Mouse (Mus musculus) stomach, embryonic 16.5 days (tissue): ENCODE data around the gene Ikbke. TPM values are rescaled to one million over a fixed set of nuclear protein-coding genes. Genes with fewer than 3 reads are reported as not detected.

ENCODE experiments used
- ATAC-seq: fragments of 200-750 bp; cut with Nextera tagmentation; 2 replicates; pipeline ENCODE4 v1.8.0; 2017; ENCODE audit warnings: moderate number of reproducible peaks, moderate TSS enrichment; ENCODE audit not compliant: insufficient read depth, low FRiP score
- H3K27ac ChIP-seq: fragments of 300-500 bp; sonication (generic); 2 replicates; pipeline ENCODE4 v1.5.1; 2014; ENCODE audit warnings: low read length
- H3K27me3 ChIP-seq: fragments of 300-500 bp; sonication (generic); 2 replicates; pipeline ENCODE4 v1.6.1; 2014; ENCODE audit warnings: low read length, control low read depth, mixed read lengths; ENCODE audit not compliant: control insufficient read depth, insufficient read depth
- H3K36me3 ChIP-seq: fragments of 300-500 bp; sonication (generic); 2 replicates; pipeline ENCODE4 v1.6.1; 2014; ENCODE audit warnings: low read length; ENCODE audit not compliant: control insufficient read depth, insufficient read depth
- H3K4me1 ChIP-seq: fragments of 300-500 bp; sonication (generic); 2 replicates; pipeline ENCODE4 v1.6.1; 2014; ENCODE audit warnings: low read length, control low read depth, mixed read lengths; ENCODE audit not compliant: control insufficient read depth, insufficient read depth
- H3K4me2 ChIP-seq: fragments of 300-500 bp; sonication (generic); 2 replicates; pipeline ENCODE4 v1.6.1; 2014; ENCODE audit warnings: low read depth, low read length, mixed read lengths
- H3K4me3 ChIP-seq: fragments of 300-500 bp; sonication (generic); replicated peaks from 2 replicates; pipeline ENCODE4 v1.5.1; 2014; ENCODE audit warnings: mild to moderate bottlenecking, low read length
- H3K9ac ChIP-seq: fragments of 300-500 bp; sonication (generic); 2 replicates; pipeline ENCODE4 v1.6.1; 2014; ENCODE audit warnings: low read length
- H3K9me3 ChIP-seq: fragments of 300-500 bp; sonication (generic); replicated peaks from 2 replicates; pipeline ENCODE4 v1.6.1; 2016; ENCODE audit warnings: low read length, control low read depth; ENCODE audit not compliant: control insufficient read depth
- WGBS: fragments of 180-500 bp; shearing (Covaris S2); extraction: QIAGEN DNeasy Blood & Tissue Kit; methylation state at CpG from one replicate; pipeline ENCODE4 v1.1.7; 2014; 5-methylcytosine and 5-hydroxymethylcytosine counted together
- polyA plus RNA-seq: library from polyadenylated mRNA; unstranded; fragments of >200 nt; fragmentation: Nextera tagmentation; extraction: Ambion mirVana; gene quantifications from 2 replicates; pipeline ENCODE4 v1.2.1, GENCODE M21; 2015

The Ikbke gene
- polyA plus RNA-seq, 1 experiment from 2014 or later: 8.1 TPM

GRCm38 (mm10) chr1:131288938-131289337 is 9.5 kb upstream of the Ikbke start:
- H3K4me3 ChIP-seq: no peak overlapping the region
- H3K27me3 ChIP-seq: no peaks in the 10 kb centered on the region
- no peaks in the 10 kb centered on the region for H3K9me3 ChIP-seq
- H3K36me3 ChIP-seq: 0 out of 2 replicates have a peak, but pooled peaks cover 5% of the 10 kb centered on the region
- H3K4me2 ChIP-seq: no peak overlapping the region
- no peak for ATAC-seq
- no peak overlapping the region for H3K9ac ChIP-seq
- 83% methylated on average over 6 of the region's 6 CpGs for WGBS
- no peaks in the 10 kb centered on the region for H3K4me1 ChIP-seq
- no peak overlapping the region for H3K27ac ChIP-seq

GRCm38 (mm10) chr1:131287267-131287666 is 7.9 kb upstream of the Ikbke start:
- Histone ChIP-seq H3K4me2 (no peak overlapping the region), H3K4me3 (no peak overlapping the region), H3K36me3 (0 out of 2 replicates have a peak, but pooled peaks cover 5% of the 10 kb centered on the region), H3K27ac (no peak overlapping the region), H3K27me3 (no peaks in the 10 kb centered on the region), H3K4me1 (no peaks in the 10 kb centered on the region), H3K9me3 (no peaks in the 10 kb centered on the region), H3K9ac (no peak overlapping the region)
- ATAC-seq: no peak
- WGBS: 57% methylated on average over 2 of the region's 2 CpGs

- no peak for ATAC-seq
- Histone ChIP-seq H3K4me2 (no peak overlapping the region), H3K27ac (no peak overlapping the region), H3K9me3 (no peaks in the 10 kb centered on the region), H3K4me3 (no peak overlapping the region), H3K4me1 (0 out of 2 replicates have a peak, but pooled peaks cover under 1% of the 10 kb centered on the region), H3K27me3 (no peaks in the 10 kb centered on the region), H3K36me3 (0 out of 2 replicates have a peak, but pooled peaks cover 2% of the 10 kb centered on the region), H3K9ac (no peak overlapping the region)
- WGBS: 73% methylated on average over 5 of the region's 5 CpGs
These were observed 7.4 kb upstream of the Ikbke start for GRCm38 (mm10) chr1:131286803-131287202.

GRCm38 (mm10) chr1:131284616-131285015 is 5.2 kb upstream of the Ikbke start:
- Histone ChIP-seq H3K9me3 (no peaks in the 10 kb centered on the region), H3K36me3 (no peaks in the 10 kb centered on the region), H3K9ac (no peak overlapping the region), H3K4me1 (0 out of 2 replicates have a peak, but pooled peaks cover 7% of the 10 kb centered on the region), H3K4me3 (no peak overlapping the region), H3K4me2 (no peak overlapping the region), H3K27me3 (no peaks in the 10 kb centered on the region), H3K27ac (no peak overlapping the region)
- WGBS: 69% methylated on average over 4 of the region's 4 CpGs
- no peak for ATAC-seq

- Histone ChIP-seq H3K4me1 (peaks cover 8% of the 10 kb centered on the region; the same call in 1 of the 2 replicates), H3K9ac (no peak overlapping the region), H3K27ac (no peak overlapping the region), H3K4me3 (no peak overlapping the region), H3K36me3 (no peaks in the 10 kb centered on the region), H3K9me3 (no peaks in the 10 kb centered on the region), H3K27me3 (no peaks in the 10 kb centered on the region), H3K4me2 (no peak overlapping the region)
- ATAC-seq: no peak
- 81% methylated on average over 1 of the region's 1 CpGs for WGBS
These were observed 4.8 kb upstream of the Ikbke start for GRCm38 (mm10) chr1:131284167-131284566.

- H3K4me2 ChIP-seq: no peak overlapping the region
- no peak overlapping the region for H3K27ac ChIP-seq
- no peak for ATAC-seq
- H3K9me3 ChIP-seq: no peaks in the 10 kb centered on the region
- H3K4me3 ChIP-seq: no peak overlapping the region
- no peaks in the 10 kb centered on the region for H3K27me3 ChIP-seq
- H3K9ac ChIP-seq: no peak overlapping the region
- 40% methylated on average over 4 of the region's 4 CpGs for WGBS
- H3K4me1 ChIP-seq: peaks cover 19% of the 10 kb centered on the region
- H3K36me3 ChIP-seq: no peaks in the 10 kb centered on the region
These were observed 2.3 kb upstream of the Ikbke start for GRCm38 (mm10) chr1:131281731-131282130.

- Histone ChIP-seq H3K4me3 (no peak overlapping the region), H3K9ac (no peak overlapping the region), H3K27me3 (no peaks in the 10 kb centered on the region), H3K9me3 (no peaks in the 10 kb centered on the region), H3K27ac (no peak overlapping the region), H3K4me1 (peaks cover 20% of the 10 kb centered on the region), H3K4me2 (no peak overlapping the region), H3K36me3 (no peaks in the 10 kb centered on the region)
- peak; percentile 73 for ATAC-seq
- WGBS: 47% methylated on average over 3 of the region's 3 CpGs
These were observed 874 bp upstream of the Ikbke start for GRCm38 (mm10) chr1:131280280-131280679.

GRCm38 (mm10) chr1:131278606-131279455 is 575 bp downstream of the Ikbke start:
- H3K27me3 ChIP-seq: no peaks in the 10 kb centered on the region
- H3K4me1 ChIP-seq: peaks cover 29% of the 10 kb centered on the region
- peak overlapping the region; percentile 78 for H3K27ac ChIP-seq
- no peaks in the 10 kb centered on the region for H3K36me3 ChIP-seq
- no peak; the same call in 1 of the 2 replicates for ATAC-seq
- no peaks in the 10 kb centered on the region for H3K9me3 ChIP-seq
- peak overlapping the region; percentile 74 for H3K4me2 ChIP-seq
- peak overlapping the region; percentile 58 for H3K4me3 ChIP-seq
- peak overlapping the region; percentile 78 for H3K9ac ChIP-seq
- 28% methylated on average over 8 of the region's 8 CpGs for WGBS

- Histone ChIP-seq H3K9ac (no peak overlapping the region), H3K4me2 (no peak overlapping the region)
- no peak for ATAC-seq
These were observed 2.6 kb downstream of the Ikbke start for GRCm38 (mm10) chr1:131276831-131277230.

More at GRCm38 (mm10) chr1:131276831-131277230, 2.6 kb downstream of the Ikbke start:
- Histone ChIP-seq H3K9me3 (no peaks in the 10 kb centered on the region), H3K4me1 (peaks cover 28% of the 10 kb centered on the region), H3K4me3 (no peak overlapping the region), H3K27me3 (no peaks in the 10 kb centered on the region), H3K36me3 (no peaks in the 10 kb centered on the region), H3K27ac (no peak overlapping the region)
